Mouse (Mus musculus) A20 (cell line): ENCODE results near the gene Catsper1.
A peak's percentile ranks its signal among the peaks of the same experiment; 100 is the strongest.
"Not testable (repeated sequence)": the region's sequence is repeated elsewhere in the genome, so short reads cannot be mapped to it uniquely, and the experiment has no call there.

ENCODE experiments used
- DNase-seq: peaks from one replicate; pipeline ENCODE4 v3.0.0-alpha.2; 2011; ENCODE audit warnings: low read depth, low spot score

The Catsper1 gene

GRCm38 (mm10) chr19:5335441-5335840, at the start of gene Catsper1:
Gene Catsper1 (plus strand): TSS chr19:5335741.
- DNase-seq: no peak

GRCm38 (mm10) chr19:5294972-5295735, 40.4 kb upstream of the Catsper1 start, which contains the start of gene Sf3b2:
Gene Sf3b2 (minus strand): TSS chr19:5295455.
- peak; percentile 99 for DNase-seq

DNA sequence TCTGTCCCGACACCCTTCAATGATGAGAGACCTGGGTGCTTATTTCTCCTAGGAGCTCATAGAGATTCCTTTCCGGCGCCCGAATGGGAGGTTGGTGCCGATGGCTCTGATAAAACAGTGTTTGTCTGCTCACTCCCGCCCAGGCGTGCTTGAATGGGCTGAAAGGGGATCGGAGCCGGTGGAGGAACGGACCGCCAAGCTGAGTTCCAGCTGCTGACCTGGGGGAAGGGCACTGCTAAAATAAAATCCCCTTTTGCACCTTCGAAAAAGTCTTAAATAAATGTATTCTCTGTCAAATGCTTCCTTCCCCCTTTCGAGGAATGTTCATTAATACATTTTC, 39.8 kb upstream of the Catsper1 start:
- no peak for DNase-seq

DNA sequence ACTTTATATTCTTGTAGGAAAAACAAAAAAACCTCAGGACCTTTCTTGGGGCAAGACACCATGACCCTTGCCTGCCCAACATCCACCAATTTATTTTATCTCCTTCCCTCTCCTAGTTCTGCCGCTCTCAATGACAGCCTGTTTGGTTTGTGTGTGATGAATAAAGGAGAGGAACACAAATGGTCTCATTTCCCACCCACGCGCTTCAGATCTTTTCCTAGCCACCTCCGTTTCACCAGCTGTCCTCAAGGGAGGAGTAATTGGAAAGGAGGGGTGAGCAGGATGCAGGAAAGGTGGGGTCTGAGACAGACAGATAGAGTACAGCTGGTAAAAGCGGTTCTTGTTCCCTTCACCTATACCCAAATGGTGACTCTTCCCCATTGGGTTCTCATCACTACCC, 38.9 kb upstream of the Catsper1 start:
- DNase-seq: no peak

GRCm38 (mm10) chr19:5297903-5298800, 37.4 kb upstream of the Catsper1 start, which contains the start of gene Gal3st3:
Gene Gal3st3 (plus strand): TSS chr19:5298331.
- DNase-seq: no peak

DNA sequence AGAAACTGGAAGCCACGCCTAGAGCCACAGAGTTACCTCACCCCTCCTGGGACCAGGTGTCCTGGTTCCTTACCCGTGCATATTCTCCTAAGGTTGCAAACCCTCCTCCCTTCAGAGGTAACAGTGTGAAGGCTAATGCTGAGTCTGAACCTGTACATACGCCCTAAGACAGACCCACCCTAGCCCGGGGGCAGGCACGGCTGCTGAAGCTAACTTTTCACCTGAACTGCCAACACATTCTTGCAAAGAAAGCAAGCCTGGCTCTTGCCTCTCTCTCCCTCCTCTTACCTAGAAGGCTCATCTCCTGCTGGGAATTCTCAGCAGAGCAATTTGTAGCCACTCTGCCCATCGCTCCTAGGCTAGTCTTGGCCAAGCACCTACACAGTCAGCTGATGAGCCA, 35.0 kb upstream of the Catsper1 start:
- DNase-seq: no peak

- peak; percentile 84 for DNase-seq
These were observed 33.1 kb upstream of the Catsper1 start for GRCm38 (mm10) chr19:5302455-5302854.

- DNase-seq: peak; percentile 33
These were observed 29.3 kb upstream of the Catsper1 start for GRCm38 (mm10) chr19:5306279-5306678.

- no peak for DNase-seq
These were observed 28.4 kb upstream of the Catsper1 start for GRCm38 (mm10) chr19:5306968-5307734.

DNA sequence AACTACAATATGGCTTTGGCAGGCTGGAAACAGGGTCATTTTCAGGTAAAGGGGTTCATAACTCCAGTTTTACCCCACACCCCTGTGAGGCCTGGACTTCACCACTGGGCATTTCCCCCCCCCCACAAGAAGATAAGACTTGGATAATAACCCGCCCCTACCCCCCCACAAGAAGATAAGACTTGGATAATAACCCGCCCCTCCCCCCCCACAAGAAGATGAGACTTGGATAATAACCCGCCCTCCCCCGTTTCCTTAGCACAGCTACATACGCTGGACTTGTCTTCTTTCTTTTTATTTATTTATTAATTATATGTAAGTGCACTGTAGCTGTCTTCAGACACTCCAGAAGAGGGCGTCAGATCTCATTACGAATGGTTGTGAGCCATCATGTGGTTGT, 26.5 kb upstream of the Catsper1 start:
- no peak for DNase-seq

DNA sequence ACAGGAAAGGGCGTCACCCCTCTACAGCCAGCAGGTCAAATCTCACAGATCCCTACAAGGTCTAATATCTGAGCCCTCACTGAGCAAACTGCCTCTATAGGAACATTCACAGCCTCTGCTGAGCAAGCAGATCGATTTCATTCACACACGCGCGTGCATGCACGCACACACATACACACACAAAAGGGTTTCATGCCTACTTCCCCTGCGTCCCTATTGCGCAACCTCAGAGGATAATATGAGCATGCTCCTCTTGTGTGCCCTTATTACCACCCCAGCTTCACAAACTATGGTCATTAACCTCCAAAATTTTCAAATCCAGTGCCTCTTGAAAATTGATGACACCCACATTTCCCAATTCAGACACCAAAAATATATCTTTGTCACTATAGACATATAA, 22.4 kb upstream of the Catsper1 start:
- DNase-seq: no peak

DNA sequence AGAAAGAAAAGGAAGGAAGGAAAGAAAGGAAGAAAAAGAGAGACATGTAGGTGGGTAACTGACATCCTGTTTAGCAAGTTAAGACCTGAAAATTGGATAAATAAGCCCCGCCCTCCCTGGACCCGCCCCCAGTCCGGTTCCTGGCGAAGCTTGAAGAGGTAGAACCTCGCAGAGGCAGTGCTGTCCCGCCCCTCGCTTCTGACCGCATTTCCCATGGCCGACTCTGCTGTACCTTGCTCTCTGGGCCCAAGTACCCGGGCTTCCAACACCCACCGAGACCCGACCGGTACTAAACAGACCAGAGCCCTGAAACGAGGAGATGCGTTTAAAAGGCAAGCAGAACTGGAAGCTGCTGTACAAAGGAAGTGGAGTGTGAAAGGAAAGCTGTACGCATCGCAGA, 11.7 kb upstream of the Catsper1 start:
- DNase-seq: peak; percentile 57

- no peak for DNase-seq
These were observed 7.6 kb upstream of the Catsper1 start for GRCm38 (mm10) chr19:5327970-5328369.

DNA sequence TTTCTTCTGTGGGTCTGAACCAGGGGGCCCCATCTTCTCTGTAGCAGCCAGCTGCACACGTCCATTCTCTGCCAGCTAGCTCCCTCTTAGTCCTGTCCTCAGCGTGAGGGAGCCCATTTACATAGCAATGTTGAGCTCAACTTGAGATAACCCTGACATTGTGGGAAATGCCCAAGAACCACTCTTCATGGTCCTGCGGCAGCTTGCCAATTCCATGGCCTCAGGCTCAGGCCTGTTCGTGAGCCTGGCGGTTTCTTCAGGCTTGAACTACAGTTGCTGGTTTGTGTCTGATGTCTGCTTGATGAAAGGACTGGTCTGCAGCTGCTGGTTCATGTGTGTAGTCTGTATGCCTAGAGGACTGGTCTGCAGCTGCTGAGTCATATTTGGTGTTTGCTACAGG, 800 bp upstream of the Catsper1 start:
- DNase-seq: no peak

DNA sequence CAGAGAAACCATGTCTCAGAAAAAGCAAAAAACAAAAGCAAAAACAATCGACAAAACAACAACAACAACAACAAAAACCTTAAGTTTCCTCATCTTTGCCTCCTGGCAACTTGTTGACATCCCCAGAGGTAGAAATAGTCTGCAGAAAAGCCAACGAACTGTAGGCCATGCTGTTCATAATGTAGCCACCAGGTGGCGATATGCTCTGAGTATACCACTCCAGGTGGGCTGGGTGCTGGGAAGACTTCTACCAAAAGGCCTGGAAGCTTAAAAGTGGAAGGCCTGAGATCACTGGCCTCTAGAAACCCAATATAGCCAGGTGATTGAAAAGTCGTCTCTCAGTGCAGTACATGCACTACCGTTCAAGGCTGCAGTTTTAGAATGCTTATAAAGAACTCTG, 2.4 kb downstream of the Catsper1 start:
- DNase-seq: peak; percentile 75

DNA sequence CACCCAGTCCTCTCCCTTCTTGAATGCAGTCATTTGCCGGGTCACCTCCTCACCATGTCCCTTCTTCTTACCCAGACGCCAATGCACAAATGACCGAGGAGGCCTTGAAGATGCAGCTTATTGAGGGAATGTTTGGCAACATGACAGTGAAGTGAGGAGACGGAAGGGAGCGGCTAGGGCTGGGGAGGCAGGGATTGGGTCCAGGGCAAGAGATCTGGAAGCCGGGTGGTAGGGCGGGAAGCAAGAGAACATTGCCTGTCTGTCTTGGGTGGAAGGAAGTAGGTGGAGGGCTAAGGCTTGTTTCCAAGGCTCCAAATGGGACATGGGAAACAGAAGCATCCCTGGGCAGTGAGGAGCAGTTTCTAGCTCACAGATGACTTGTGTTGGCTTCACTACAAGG, 5.8 kb downstream of the Catsper1 start:
- DNase-seq: no peak

DNA sequence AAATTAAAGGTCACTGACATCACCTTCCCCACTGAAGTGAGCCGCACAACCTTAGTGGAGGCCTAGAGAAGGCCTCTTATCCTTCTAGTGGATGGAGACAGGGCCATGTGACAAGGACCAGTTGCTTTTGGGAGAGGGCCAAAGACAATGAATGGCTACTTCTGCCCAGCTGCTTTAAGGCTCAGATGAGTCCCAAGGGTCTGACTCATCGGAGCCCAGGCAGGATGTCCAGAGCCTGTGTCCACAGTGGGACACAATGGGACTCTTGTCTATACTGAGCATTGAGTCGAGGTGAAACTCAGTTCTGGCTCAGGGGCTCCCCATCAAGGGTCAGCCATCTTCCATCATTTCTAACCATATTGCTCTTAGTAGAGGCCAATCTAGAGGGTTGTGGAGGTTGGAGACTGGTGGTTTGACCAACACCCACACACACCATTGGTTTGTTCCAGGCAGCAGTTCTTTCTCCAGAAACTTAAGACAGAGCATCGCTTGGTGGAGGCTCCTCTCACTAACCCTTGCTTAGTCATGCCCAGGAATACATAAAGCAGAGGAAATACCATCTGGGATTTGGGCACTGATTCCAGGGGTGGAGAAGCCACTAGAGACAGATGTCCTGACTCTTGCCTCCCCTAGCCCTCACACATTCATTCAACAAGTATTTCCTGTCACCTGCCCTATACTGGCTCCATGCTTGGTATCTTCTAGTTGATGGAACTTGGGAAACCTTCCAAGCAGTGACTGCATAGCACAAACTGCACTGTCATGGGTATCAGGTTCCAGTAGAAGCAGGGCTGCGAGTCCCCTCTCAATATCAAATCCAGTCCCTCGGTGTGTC, 10.0 kb downstream of the Catsper1 start:
- DNase-seq: no peak

DNA sequence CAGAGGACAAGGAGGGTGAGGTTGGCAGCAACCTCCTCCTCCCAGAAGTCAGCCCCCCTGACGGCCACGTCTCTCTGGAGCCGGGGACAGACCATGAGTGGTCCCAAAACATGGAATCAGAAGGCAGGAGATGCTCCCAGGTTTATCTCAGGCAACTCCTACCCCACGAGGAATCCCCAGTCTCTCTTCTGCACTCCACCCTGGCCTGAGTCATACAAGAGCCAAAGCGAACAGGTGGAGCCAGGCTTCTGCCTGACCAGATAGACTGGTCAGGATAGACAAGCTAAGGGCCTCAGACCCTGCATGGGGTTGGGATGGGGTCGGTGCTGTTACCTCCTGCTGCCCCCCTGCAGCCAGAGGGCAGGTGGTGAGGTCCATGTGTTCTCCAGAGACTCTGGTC, 12.5 kb downstream of the Catsper1 start:
- no peak for DNase-seq

DNA sequence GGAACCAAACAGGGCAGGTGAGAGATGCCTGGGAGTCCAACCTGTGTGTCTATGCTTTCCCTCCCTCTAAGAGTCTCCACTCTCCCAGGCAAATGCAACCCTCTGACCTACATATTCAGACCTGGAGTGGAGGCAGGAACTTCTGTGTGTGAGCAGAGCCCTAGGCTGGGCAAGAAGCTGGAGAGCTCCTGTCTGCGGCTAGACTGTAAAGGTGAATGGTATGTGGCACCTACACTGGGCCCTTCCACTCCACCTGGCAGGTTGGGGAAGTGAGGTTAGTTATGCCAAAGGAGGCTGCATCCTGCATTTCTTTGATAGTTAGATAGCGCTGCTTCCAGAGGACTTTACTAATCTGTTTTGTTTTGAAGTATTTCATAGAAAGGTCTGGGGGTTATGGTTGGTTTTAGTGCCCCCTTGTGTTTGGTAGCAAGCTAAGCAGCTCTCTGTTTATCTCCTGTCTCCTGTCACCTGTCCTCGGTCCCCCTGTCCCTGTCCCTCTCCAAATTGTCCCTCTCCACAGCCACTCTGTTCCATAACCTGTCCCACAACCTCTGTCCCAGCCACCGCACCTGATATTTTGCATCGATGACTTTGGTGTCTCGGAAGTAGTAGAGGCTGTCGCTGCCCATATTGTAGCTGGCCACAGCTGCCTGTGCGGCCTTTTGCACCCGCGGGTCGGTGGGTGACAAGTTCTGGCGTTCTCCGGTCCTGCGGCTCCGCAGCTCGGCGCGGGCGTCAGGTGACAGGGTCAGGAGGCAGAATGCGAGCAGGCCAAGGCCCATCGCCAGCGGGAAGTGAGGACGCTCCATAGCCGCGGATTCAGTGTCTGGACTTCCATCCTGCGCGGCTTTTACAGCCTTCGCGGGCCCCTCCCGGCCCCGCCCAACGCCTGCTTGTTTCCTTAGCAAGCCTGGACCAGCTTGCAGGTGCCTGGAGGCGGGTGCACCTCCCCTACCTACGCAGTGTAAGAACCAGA, 13.3 kb downstream of the Catsper1 start:
- DNase-seq: peak; percentile 53

DNA sequence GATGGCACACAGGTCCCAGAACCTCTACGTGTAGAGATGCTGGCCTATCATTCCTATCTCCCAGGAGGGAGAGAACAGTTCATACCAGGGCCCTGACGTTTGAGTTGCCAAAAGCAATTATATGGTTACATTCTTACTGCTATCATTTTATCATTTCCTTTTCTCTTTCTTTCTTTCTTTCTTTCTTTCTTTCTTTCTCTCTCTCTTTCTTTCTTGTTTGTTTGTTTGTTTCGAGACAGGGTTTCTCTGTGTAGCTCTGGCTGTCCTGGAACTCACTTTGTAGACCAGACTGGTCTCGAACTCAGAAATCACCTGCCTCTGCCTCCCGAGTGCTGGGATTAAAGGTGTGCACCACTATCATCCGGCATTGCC, 13.9 kb downstream of the Catsper1 start, which contains the start of gene Cst6:
Gene Cst6, minus strand, starts transcription at position 73 of the 372 bp plus-strand sequence.
- not testable (repeated sequence) for DNase-seq
